Mouse (Mus musculus): Measurements from ENCODE around the gene Zfp946. TPM values are rescaled to one million over a fixed set of nuclear protein-coding genes. Genes with fewer than 3 reads are reported as not detected.

Gene Zfp946
- 4.0 TPM for polyA plus RNA-seq (2015; fragmentation: Illumina TruSeq; extraction: RNeasy Lipid Tissue Mini Kit (QIAGEN cat#74804); ENCODE audit: insufficient read depth, low read depth, low replicate concordance)

GRCm38 (mm10) chr17:22423952-22424617 is at the start of gene Zfp946:
Zfp946 (plus strand) TSS chr17:22424222.

Other genes starting within 250 kb of the Zfp946 start
- gene Zfp994, start 198.6 kb upstream of the Zfp946 start, polyA plus RNA-seq (2015; fragmentation: Illumina TruSeq; extraction: RNeasy Lipid Tissue Mini Kit (QIAGEN cat#74804); ENCODE audit: insufficient read depth, low read depth, low replicate concordance) = 1.3 TPM
- 3.5 TPM for gene CT030661.1, start 109.4 kb upstream of the Zfp946 start, polyA plus RNA-seq (2015; fragmentation: Illumina TruSeq; extraction: RNeasy Lipid Tissue Mini Kit (QIAGEN cat#74804); ENCODE audit: insufficient read depth, low read depth, low replicate concordance)
- gene Zfp944, start 62.8 kb upstream of the Zfp946 start, polyA plus RNA-seq (2015; fragmentation: Illumina TruSeq; extraction: RNeasy Lipid Tissue Mini Kit (QIAGEN cat#74804); ENCODE audit: insufficient read depth, low read depth, low replicate concordance) = 2.4 TPM
- 2.3 TPM for gene Zfp758, start 62.8 kb upstream of the Zfp946 start, polyA plus RNA-seq (2015; fragmentation: Illumina TruSeq; extraction: RNeasy Lipid Tissue Mini Kit (QIAGEN cat#74804); ENCODE audit: insufficient read depth, low read depth, low replicate concordance)
- gene Vmn2r111, start 149.3 kb downstream of the Zfp946 start, polyA plus RNA-seq (2015; fragmentation: Illumina TruSeq; extraction: RNeasy Lipid Tissue Mini Kit (QIAGEN cat#74804); ENCODE audit: insufficient read depth, low read depth, low replicate concordance) = not detected
- not detected for gene Vmn2r112, start 176.7 kb downstream of the Zfp946 start, polyA plus RNA-seq (2015; fragmentation: Illumina TruSeq; extraction: RNeasy Lipid Tissue Mini Kit (QIAGEN cat#74804); ENCODE audit: insufficient read depth, low read depth, low replicate concordance)

Measured in pancreas, adult 10 weeks (tissue).